Mouse (Mus musculus) midbrain, embryonic 13.5 days (tissue): ENCODE measurements around the gene Ankrd7. TPM values are rescaled to one million over a fixed set of nuclear protein-coding genes. Genes with fewer than 3 reads are reported as not detected.

Experiments
- ATAC-seq: fragments of 200-750 bp; cut with Nextera tagmentation; 2 replicates; pipeline ENCODE4 v1.8.0; 2017; ENCODE audit warnings: mild to moderate bottlenecking, moderate TSS enrichment, moderate library complexity
- H3K27ac ChIP-seq: fragments of 300-500 bp; sonication (generic); 2 replicates; pipeline ENCODE4 v1.5.1; 2015; ENCODE audit warnings: inconsistent platforms, mild to moderate bottlenecking, moderate library complexity
- H3K27me3 ChIP-seq: fragments of 300-500 bp; sonication (generic); 2 replicates; pipeline ENCODE4 v1.6.1; 2015; ENCODE audit warnings: mild to moderate bottlenecking, inconsistent platforms
- H3K36me3 ChIP-seq: fragments of 300-500 bp; sonication (generic); 2 replicates; pipeline ENCODE4 v1.6.1; 2015; ENCODE audit warnings: mild to moderate bottlenecking, inconsistent platforms
- H3K4me1 ChIP-seq: fragments of 300-500 bp; sonication (generic); replicated peaks from 2 replicates; pipeline ENCODE4 v1.6.1; 2015; ENCODE audit warnings: inconsistent platforms
- H3K4me2 ChIP-seq: fragments of 300-500 bp; sonication (generic); replicated peaks from 2 replicates; pipeline ENCODE4 v1.6.1; 2015; ENCODE audit warnings: moderate library complexity, mild to moderate bottlenecking, inconsistent platforms
- H3K4me3 ChIP-seq: fragments of 300-500 bp; sonication (generic); replicated peaks from 2 replicates; pipeline ENCODE4 v1.5.1; 2015; ENCODE audit warnings: mild to moderate bottlenecking, inconsistent platforms
- H3K9ac ChIP-seq: fragments of 300-500 bp; sonication (generic); replicated peaks from 2 replicates; pipeline ENCODE4 v1.6.1; 2015; ENCODE audit warnings: mild to moderate bottlenecking, inconsistent platforms
- H3K9me3 ChIP-seq: fragments of 300-500 bp; sonication (generic); 2 replicates; pipeline ENCODE4 v1.6.1; 2016; ENCODE audit warnings: mild to moderate bottlenecking, inconsistent platforms
- WGBS: fragments of 180-500 bp; shearing (Covaris S2); methylation state at CpG from one replicate; pipeline ENCODE4 v1.1.7; 2015; 5-methylcytosine and 5-hydroxymethylcytosine counted together
- polyA plus RNA-seq: library from polyadenylated mRNA; unstranded; fragments of >200 nt; fragmentation: Nextera tagmentation; extraction: Ambion mirVana; gene quantifications from 2 replicates; pipeline ENCODE4 v1.2.1, GENCODE M21; 2015

The Ankrd7 gene
- polyA plus RNA-seq, 1 experiment from 2014 or later = not detected

DNA sequence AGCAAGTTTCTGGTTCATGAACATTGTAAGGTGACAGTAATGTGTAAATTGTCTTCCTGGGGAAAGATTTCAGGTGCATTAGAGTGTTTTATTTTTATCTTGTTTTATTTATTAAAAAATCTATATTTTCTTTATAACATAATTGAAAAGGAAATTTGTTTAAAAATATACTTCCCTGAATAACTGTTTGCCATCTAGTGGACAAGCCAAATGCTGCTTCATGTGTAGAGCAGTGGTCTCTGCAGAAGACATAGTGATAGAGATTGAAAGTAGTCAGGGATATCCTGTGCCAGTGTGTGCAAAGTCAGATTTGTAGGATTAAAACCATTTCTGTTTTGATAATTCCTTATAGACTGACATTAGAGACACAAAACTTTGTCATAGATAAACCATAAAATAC, 28.0 kb downstream of the Ankrd7 start:
- Histone ChIP-seq H3K9me3 (no peaks in the 10 kb centered on the region), H3K4me3 (no peak overlapping the region), H3K4me1 (no peaks in the 10 kb centered on the region), H3K27ac (no peak overlapping the region), H3K36me3 (no peaks in the 10 kb centered on the region), H3K27me3 (no peaks in the 10 kb centered on the region), H3K4me2 (no peak overlapping the region), H3K9ac (no peak overlapping the region)
- ATAC-seq = no peak

DNA sequence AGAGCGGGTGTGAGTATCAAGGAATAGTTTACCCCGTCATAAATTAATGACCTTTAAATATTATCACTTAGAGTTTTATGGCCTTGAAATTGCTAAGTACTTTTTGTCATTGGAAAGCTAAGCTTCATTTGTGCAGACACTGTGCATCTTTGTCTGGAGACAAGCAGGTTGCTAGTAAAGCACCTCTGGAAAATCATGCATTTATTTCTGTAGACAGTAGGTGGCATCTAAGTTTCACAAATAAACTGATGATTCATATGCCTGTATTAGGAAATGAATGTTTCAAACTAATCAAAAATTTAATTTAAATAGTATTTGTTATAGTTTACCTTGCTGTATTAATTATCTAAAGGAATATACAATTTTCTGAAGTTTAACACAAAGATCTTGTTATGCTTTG, 41.1 kb downstream of the Ankrd7 start:
- H3K4me1 ChIP-seq = no peaks in the 10 kb centered on the region
- ATAC-seq = no peak; the same call in 1 of the 2 replicates
- H3K9ac ChIP-seq = no peak overlapping the region
- H3K9me3 ChIP-seq = no peaks in the 10 kb centered on the region
- H3K4me3 ChIP-seq = no peak overlapping the region
- H3K27ac ChIP-seq = no peak overlapping the region
- no peaks in the 10 kb centered on the region for H3K36me3 ChIP-seq
- WGBS = 85% methylated on average over 2 of the region's 2 CpGs
- H3K4me2 ChIP-seq = no peak overlapping the region
- H3K27me3 ChIP-seq = no peaks in the 10 kb centered on the region

DNA sequence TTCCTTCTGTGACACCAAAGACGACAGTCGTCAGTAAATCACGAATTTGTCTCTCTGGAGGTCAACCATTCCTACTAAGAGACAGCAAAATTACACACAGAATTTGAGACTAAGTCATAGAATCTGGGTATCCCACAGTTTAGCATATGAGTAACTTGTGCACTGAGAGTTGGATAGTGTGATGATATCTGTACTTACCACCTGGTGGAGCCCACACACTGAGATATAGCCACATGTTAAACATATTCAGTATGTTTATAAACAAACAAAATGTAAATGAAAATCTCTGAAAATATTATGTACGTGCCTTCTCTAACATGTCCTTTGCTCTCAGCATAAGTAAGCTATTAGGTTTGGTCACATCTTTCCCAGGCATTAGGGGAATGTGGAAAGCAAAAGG, 47.1 kb downstream of the Ankrd7 start:
- ATAC-seq = no peak
- Histone ChIP-seq H3K9ac (no peak overlapping the region), H3K4me1 (no peaks in the 10 kb centered on the region), H3K9me3 (no peaks in the 10 kb centered on the region), H3K4me2 (no peak overlapping the region), H3K27me3 (no peaks in the 10 kb centered on the region), H3K36me3 (no peaks in the 10 kb centered on the region), H3K27ac (no peak overlapping the region), H3K4me3 (no peak overlapping the region)
- WGBS = 86% methylated on average over 4 of the region's 4 CpGs

DNA sequence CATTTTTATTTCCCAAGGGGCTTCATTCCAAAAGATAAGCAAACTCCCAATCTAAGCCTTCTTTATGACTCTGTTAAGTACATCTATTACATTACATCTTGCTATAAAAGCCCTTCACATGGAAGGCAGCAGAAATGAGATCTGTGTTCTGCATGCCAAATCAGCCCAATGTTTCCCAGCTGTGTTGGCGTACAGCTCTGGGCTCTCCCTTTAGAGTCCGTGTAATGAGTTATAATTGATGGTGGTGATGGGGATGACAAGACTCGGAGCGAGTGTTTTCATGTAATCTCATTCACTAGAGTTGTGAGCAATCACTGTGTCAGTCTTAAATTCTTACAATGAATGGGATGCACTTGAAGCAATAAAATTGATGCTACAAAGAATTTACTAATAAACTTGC, 49.9 kb downstream of the Ankrd7 start:
- ATAC-seq = no peak
- H3K27ac ChIP-seq = no peak overlapping the region
- 74% methylated on average over 4 of the region's 4 CpGs for WGBS
- H3K4me2 ChIP-seq = no peak overlapping the region
- H3K4me1 ChIP-seq = no peaks in the 10 kb centered on the region
- no peak overlapping the region for H3K4me3 ChIP-seq
- no peak overlapping the region for H3K9ac ChIP-seq
- H3K9me3 ChIP-seq = no peaks in the 10 kb centered on the region
- H3K27me3 ChIP-seq = no peaks in the 10 kb centered on the region
- H3K36me3 ChIP-seq = no peaks in the 10 kb centered on the region

DNA sequence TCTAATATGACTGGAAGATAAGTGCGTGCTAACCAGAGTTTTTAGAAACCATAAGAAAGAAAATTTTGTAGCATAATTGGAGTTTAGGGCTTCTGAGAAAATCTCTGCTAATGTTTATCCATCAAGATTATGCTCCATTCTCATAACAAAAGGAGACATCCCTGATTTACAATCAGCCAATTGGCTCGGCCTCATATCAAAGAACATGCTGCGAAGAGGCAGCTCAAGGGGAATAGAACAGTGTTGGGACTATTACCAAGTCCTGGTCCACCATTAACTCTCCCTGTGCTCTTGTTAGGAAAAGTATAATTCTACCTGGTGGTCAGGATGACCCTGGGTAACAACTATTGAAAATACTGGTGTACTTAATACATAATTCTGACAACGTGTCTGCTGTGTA, 50.4 kb downstream of the Ankrd7 start:
- no peak for ATAC-seq
- Histone ChIP-seq H3K9ac (no peak overlapping the region), H3K4me3 (no peak overlapping the region), H3K9me3 (no peaks in the 10 kb centered on the region), H3K27ac (no peak overlapping the region), H3K4me2 (no peak overlapping the region), H3K27me3 (no peaks in the 10 kb centered on the region), H3K4me1 (no peaks in the 10 kb centered on the region), H3K36me3 (no peaks in the 10 kb centered on the region)
- 88% methylated on average over 4 of the region's 4 CpGs for WGBS

Other genes with a start within 250 kb of the Ankrd7 start
- 172 and 196 TPM in 2 replicates for gene Lsm8, start 17.7 kb upstream of the Ankrd7 start, polyA plus RNA-seq